Mouse (Mus musculus) lung, postnatal 4 days (tissue): ENCODE measurements around the gene D430042O09Rik.

Experiments
- DNase-seq, 2 experiments: peaks; one replicate each; pipeline ENCODE4 v3.0.0; 2021

Gene D430042O09Rik

GRCm38 (mm10) chr7:125815733-125816132 lies 108.0 kb downstream of the D430042O09Rik start:
- DNase-seq, result no peak

GRCm38 (mm10) chr7:125818301-125818712 lies 110.6 kb downstream of the D430042O09Rik start:
- no peak for DNase-seq

- DNase-seq, result no peak
These were observed 112.5 kb downstream of the D430042O09Rik start for GRCm38 (mm10) chr7:125820233-125820632.

- DNase-seq, result no peak
These were observed 118.7 kb downstream of the D430042O09Rik start for GRCm38 (mm10) chr7:125826425-125826824.

GRCm38 (mm10) chr7:125826887-125827286 lies 119.2 kb downstream of the D430042O09Rik start:
- no peak for DNase-seq

- peak; percentile 43 to 49 for DNase-seq
These were observed 119.7 kb downstream of the D430042O09Rik start for GRCm38 (mm10) chr7:125827420-125827819.

GRCm38 (mm10) chr7:125828561-125828960 lies 120.9 kb downstream of the D430042O09Rik start:
- DNase-seq, result no peak

GRCm38 (mm10) chr7:125829121-125829666 lies 121.5 kb downstream of the D430042O09Rik start:
- DNase-seq, result no peak

GRCm38 (mm10) chr7:125832767-125833166 lies 125.1 kb downstream of the D430042O09Rik start:
- DNase-seq, result no peak

GRCm38 (mm10) chr7:125833471-125833870 lies 125.8 kb downstream of the D430042O09Rik start:
- DNase-seq, result no peak

- no peak for DNase-seq
These were observed 130.5 kb downstream of the D430042O09Rik start for GRCm38 (mm10) chr7:125838078-125838742.

GRCm38 (mm10) chr7:125845611-125846010 lies 137.9 kb downstream of the D430042O09Rik start:
- no peak for DNase-seq

GRCm38 (mm10) chr7:125846866-125847527 lies 139.3 kb downstream of the D430042O09Rik start:
- DNase-seq, result no peak

GRCm38 (mm10) chr7:125847528-125847866 lies 139.8 kb downstream of the D430042O09Rik start:
- DNase-seq, result no peak

GRCm38 (mm10) chr7:125859564-125859963 lies 151.9 kb downstream of the D430042O09Rik start:
- no peak for DNase-seq

GRCm38 (mm10) chr7:125860421-125860820 lies 152.7 kb downstream of the D430042O09Rik start:
- no peak for DNase-seq

- no peak for DNase-seq
These were observed 156.3 kb downstream of the D430042O09Rik start for GRCm38 (mm10) chr7:125864026-125864425.

GRCm38 (mm10) chr7:125865234-125865633 lies 157.5 kb downstream of the D430042O09Rik start:
- no peak for DNase-seq

GRCm38 (mm10) chr7:125868570-125868969 lies 160.9 kb downstream of the D430042O09Rik start:
- peak in 1 of 2 experiments; percentile 56 for DNase-seq

- no peak for DNase-seq
These were observed 163.9 kb downstream of the D430042O09Rik start for GRCm38 (mm10) chr7:125871404-125872201.

GRCm38 (mm10) chr7:125872202-125872580 lies 164.5 kb downstream of the D430042O09Rik start:
- DNase-seq, result no peak

GRCm38 (mm10) chr7:125872874-125873273 lies 165.2 kb downstream of the D430042O09Rik start:
- no peak for DNase-seq

- peak in 1 of 2 experiments; percentile 20 for DNase-seq
These were observed 166.3 kb downstream of the D430042O09Rik start for GRCm38 (mm10) chr7:125873971-125874495.
